Mouse (Mus musculus) olfactory bulb, adult 2 months (tissue): ENCODE data around the gene Clp1.

Source experiments
- CTCF ChIP-seq: fragments of 200-500 bp; IDR thresholded peaks from 2 replicates; pipeline ENCODE4 v1.5.1; 2012; ENCODE audit warnings: low read depth, mild to moderate bottlenecking, low read length, moderate library complexity; ENCODE audit not compliant: insufficient read depth
- POLR2A ChIP-seq: fragments of 200-500 bp; IDR thresholded peaks from 2 replicates; pipeline ENCODE4 v1.6.1; 2012; ENCODE audit warnings: mild to moderate bottlenecking, low read depth, low read length, moderate library complexity; ENCODE audit not compliant: insufficient read depth

- TF ChIP-seq CTCF, result no peak
- TF ChIP-seq POLR2A, result no peak
Measured at GRCm38 (mm10) chr2:84775241-84775640, 48.1 kb upstream of the Clp1 start, which contains the start of gene Serping1.
